Mouse (Mus musculus): Measurements from ENCODE around the gene Fat3. TPM values are rescaled to one million over a fixed set of nuclear protein-coding genes. Genes with fewer than 3 reads are reported as not detected.

The Fat3 gene
- total RNA-seq, 1 experiment, result 0.58 TPM

- DNase-seq (ENCODE audit: low read depth, low spot score), result no peak
- Histone ChIP-seq H3K9me3 (ENCODE audit: control insufficient read depth, insufficient read depth, low read depth, low read length) (no peaks in the 10 kb centered on the region), H3K27ac (ENCODE audit: insufficient read depth, low read depth, low read length, poor library complexity, severe bottlenecking) (no peak overlapping the region), H3K4me1 (ENCODE audit: control insufficient read depth in 2 of 2, insufficient read depth in 2 of 2, low read length in 2 of 2, poor library complexity in 1 of 2) (no peaks in the 10 kb centered on the region), H3K36me3 (ENCODE audit: control insufficient read depth, insufficient read depth, low read length, poor library complexity, severe bottlenecking) (no peaks in the 10 kb centered on the region), H3K4me3 (ENCODE audit: insufficient read depth in 1 of 2, low read depth in 1 of 2, low read length in 2 of 2, poor library complexity in 1 of 2, severe bottlenecking in 1 of 2) (no peak overlapping the region), H3K9ac (ENCODE audit: insufficient read depth, low read depth, low read length, poor library complexity, severe bottlenecking) (no peak overlapping the region)
- in situ Hi-C loops (cut with MboI; ENCODE audit: low sequenced_read_pairs in 2 of 2, unreplicated experiment in 2 of 2), result no loop called here
- TF ChIP-seq CHD2 (IDR thresholded peaks at IDR 0.05; ENCODE audit: low read depth, low read length), result no peak
- no peak for TF ChIP-seq HCFC1 (IDR thresholded peaks at IDR 0.05; ENCODE audit: borderline replicate concordance, insufficient read depth, low read length)
- no peak for TF ChIP-seq ZNF384 (IDR thresholded peaks at IDR 0.05; ENCODE audit: low read depth, low read length)
- TF ChIP-seq ZC3H11A (IDR thresholded peaks at IDR 0.05; ENCODE audit: borderline replicate concordance, low read depth, low read length), result no peak
- TF ChIP-seq MAFK (IDR thresholded peaks at IDR 0.05; ENCODE audit: insufficient read depth, low read depth, low read length), result no peak
These were observed 195.5 kb downstream of the Fat3 start for GRCm38 (mm10) chr9:16305396-16306086.

GRCm38 (mm10) chr9:16304949-16305348 is 196.1 kb downstream of the Fat3 start:
- Histone ChIP-seq H3K9me3 (ENCODE audit: control insufficient read depth, insufficient read depth, low read depth, low read length) (no peaks in the 10 kb centered on the region), H3K36me3 (ENCODE audit: control insufficient read depth, insufficient read depth, low read length, poor library complexity, severe bottlenecking) (no peaks in the 10 kb centered on the region), H3K27ac (ENCODE audit: insufficient read depth, low read depth, low read length, poor library complexity, severe bottlenecking) (no peak overlapping the region), H3K9ac (ENCODE audit: insufficient read depth, low read depth, low read length, poor library complexity, severe bottlenecking) (no peak overlapping the region), H3K4me3 (ENCODE audit: insufficient read depth in 1 of 2, low read depth in 1 of 2, low read length in 2 of 2, poor library complexity in 1 of 2, severe bottlenecking in 1 of 2) (no peak overlapping the region), H3K4me1 (ENCODE audit: control insufficient read depth in 2 of 2, insufficient read depth in 2 of 2, low read length in 2 of 2, poor library complexity in 1 of 2) (no peaks in the 10 kb centered on the region)
- TF ChIP-seq ZNF384 (IDR thresholded peaks at IDR 0.05; ENCODE audit: low read depth, low read length) (no peak), MAFK (IDR thresholded peaks at IDR 0.05; ENCODE audit: insufficient read depth, low read depth, low read length) (no peak), ZC3H11A (IDR thresholded peaks at IDR 0.05; ENCODE audit: borderline replicate concordance, low read depth, low read length) (no peak)
- in situ Hi-C loops (cut with MboI; ENCODE audit: low sequenced_read_pairs in 2 of 2, unreplicated experiment in 2 of 2), result no loop called here
- DNase-seq (ENCODE audit: low read depth, low spot score), result no peak

- no peaks in the 10 kb centered on the region for H3K36me3 ChIP-seq (ENCODE audit: control insufficient read depth, insufficient read depth, low read length, poor library complexity, severe bottlenecking)
- TF ChIP-seq ZC3H11A (IDR thresholded peaks at IDR 0.05; ENCODE audit: borderline replicate concordance, low read depth, low read length), result no peak
- TF ChIP-seq MAFK (IDR thresholded peaks at IDR 0.05; ENCODE audit: insufficient read depth, low read depth, low read length), result no peak
- no peak for TF ChIP-seq HCFC1 (IDR thresholded peaks at IDR 0.05; ENCODE audit: borderline replicate concordance, insufficient read depth, low read length)
- TF ChIP-seq CHD2 (IDR thresholded peaks at IDR 0.05; ENCODE audit: low read depth, low read length), result no peak
- TF ChIP-seq ZNF384 (IDR thresholded peaks at IDR 0.05; ENCODE audit: low read depth, low read length), result no peak
- H3K4me3 ChIP-seq (ENCODE audit: insufficient read depth in 1 of 2, low read depth in 1 of 2, low read length in 2 of 2, poor library complexity in 1 of 2, severe bottlenecking in 1 of 2), result no peak overlapping the region
- in situ Hi-C loops (cut with MboI; ENCODE audit: low sequenced_read_pairs in 2 of 2, unreplicated experiment in 2 of 2), result no loop called here
- H3K9ac ChIP-seq (ENCODE audit: insufficient read depth, low read depth, low read length, poor library complexity, severe bottlenecking), result no peak overlapping the region
- no peaks in the 10 kb centered on the region for H3K4me1 ChIP-seq (ENCODE audit: control insufficient read depth in 2 of 2, insufficient read depth in 2 of 2, low read length in 2 of 2, poor library complexity in 1 of 2)
- H3K27ac ChIP-seq (ENCODE audit: insufficient read depth, low read depth, low read length, poor library complexity, severe bottlenecking), result no peak overlapping the region
- no peaks in the 10 kb centered on the region for H3K9me3 ChIP-seq (ENCODE audit: control insufficient read depth, insufficient read depth, low read depth, low read length)
- no peak for DNase-seq (ENCODE audit: low read depth, low spot score)
These were observed 198.6 kb downstream of the Fat3 start for GRCm38 (mm10) chr9:16302484-16302883.

DNA sequence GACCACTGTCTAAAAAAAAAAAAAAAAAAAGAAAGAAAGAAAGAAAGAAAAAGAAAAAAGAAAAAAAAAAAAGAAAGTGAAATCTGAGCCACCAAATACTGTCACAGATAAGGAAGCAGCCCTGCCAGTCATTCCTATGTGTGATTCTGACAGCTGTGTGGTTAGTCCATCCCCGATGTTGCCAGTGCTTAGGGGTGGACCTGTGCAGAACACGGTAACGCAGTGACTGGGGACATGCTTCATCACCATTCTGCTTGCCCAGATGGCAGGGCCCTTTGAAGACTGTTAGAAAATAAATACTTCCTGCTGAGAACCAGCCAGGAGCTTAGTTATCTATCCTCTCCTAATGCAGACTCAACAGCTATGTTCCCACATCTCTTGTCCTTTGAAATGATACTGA is 203.2 kb downstream of the Fat3 start:
- Histone ChIP-seq H3K4me1 (ENCODE audit: control insufficient read depth in 2 of 2, insufficient read depth in 2 of 2, low read length in 2 of 2, poor library complexity in 1 of 2) (no peaks in the 10 kb centered on the region), H3K9me3 (ENCODE audit: control insufficient read depth, insufficient read depth, low read depth, low read length) (no peaks in the 10 kb centered on the region), H3K27ac (ENCODE audit: insufficient read depth, low read depth, low read length, poor library complexity, severe bottlenecking) (no peak overlapping the region), H3K9ac (ENCODE audit: insufficient read depth, low read depth, low read length, poor library complexity, severe bottlenecking) (no peak overlapping the region), H3K36me3 (ENCODE audit: control insufficient read depth, insufficient read depth, low read length, poor library complexity, severe bottlenecking) (no peaks in the 10 kb centered on the region), H3K4me3 (ENCODE audit: insufficient read depth in 1 of 2, low read depth in 1 of 2, low read length in 2 of 2, poor library complexity in 1 of 2, severe bottlenecking in 1 of 2) (no peak overlapping the region)
- in situ Hi-C loops (cut with MboI; ENCODE audit: low sequenced_read_pairs in 2 of 2, unreplicated experiment in 2 of 2), result no loop called here
- no peak for TF ChIP-seq CHD2 (IDR thresholded peaks at IDR 0.05; ENCODE audit: low read depth, low read length)
- no peak for TF ChIP-seq ZC3H11A (IDR thresholded peaks at IDR 0.05; ENCODE audit: borderline replicate concordance, low read depth, low read length)
- TF ChIP-seq HCFC1 (IDR thresholded peaks at IDR 0.05; ENCODE audit: borderline replicate concordance, insufficient read depth, low read length), result no peak
- TF ChIP-seq ZNF384 (IDR thresholded peaks at IDR 0.05; ENCODE audit: low read depth, low read length), result no peak
- no peak for TF ChIP-seq MAFK (IDR thresholded peaks at IDR 0.05; ENCODE audit: insufficient read depth, low read depth, low read length)
- no peak for DNase-seq (ENCODE audit: low read depth, low spot score)

All from ES-E14 (cell line).